In genomic region chr3:28417091-28417715, GRCm38 (mm10) we compare ENCODE assay signal across 29 mouse cellular contexts.
A peak's percentile ranks its signal among the peaks of the same experiment; 100 is the strongest.
DNase-seq lines count a peak whose midpoint lies in the region; ATAC-seq lines count a peak whose summit lies in the region.
"Had no signal": no experiment of that assay in that cellular context is flagged by ENCODE, and none has a peak within 500 bp of the region (broad histone marks: within the 10 kb centered on the region; RNA-seq: fewer than 3 reads in every experiment).

No protein-coding gene starts in this region.

- H3K4me3 ChIP-seq in embryonic facial prominence, embryonic 12.5 days, result no peak overlapping the region
- H3K4me3 ChIP-seq in embryonic facial prominence, embryonic 10.5 days, result no peak overlapping the region
- H3K4me3 ChIP-seq in limb, embryonic 13.5 days, result no peak overlapping the region
- no peak overlapping the region for H3K4me3 ChIP-seq in limb, embryonic 10.5 days
- H3K4me3 ChIP-seq in midbrain, embryonic 15.5 days, result no peak overlapping the region
- H3K4me3 ChIP-seq: embryonic facial prominence, embryonic 15.5 days; heart, embryonic 12.5 days; heart, embryonic 15.5 days; hindbrain, embryonic 10.5 days had no signal

- H3K27ac ChIP-seq in embryonic facial prominence, embryonic 12.5 days, result no peak overlapping the region
- no peak overlapping the region for H3K27ac ChIP-seq in embryonic facial prominence, embryonic 10.5 days (replicated peaks)
- no peak overlapping the region for H3K27ac ChIP-seq in limb, embryonic 13.5 days
- no peak overlapping the region for H3K27ac ChIP-seq in limb, embryonic 10.5 days
- no peak overlapping the region for H3K27ac ChIP-seq in midbrain, embryonic 15.5 days
- H3K27ac ChIP-seq: embryonic facial prominence, embryonic 15.5 days; heart, embryonic 15.5 days; hindbrain, embryonic 10.5 days; hindbrain, postnatal 0 days had no signal

- WGBS in embryonic facial prominence, embryonic 12.5 days, result 72% methylated on average over 5 of the region's 5 CpGs
- WGBS in embryonic facial prominence, embryonic 10.5 days, result 79% methylated on average over 5 of the region's 5 CpGs
- WGBS in limb, embryonic 13.5 days, result 83% methylated on average over 5 of the region's 5 CpGs
- 84% methylated on average over 5 of the region's 5 CpGs for WGBS in limb, embryonic 10.5 days
- WGBS in midbrain, embryonic 15.5 days, result 70% methylated on average over 5 of the region's 5 CpGs

- H3K4me2 ChIP-seq in embryonic facial prominence, embryonic 12.5 days (replicated peaks), result no peak overlapping the region
- H3K4me2 ChIP-seq in limb, embryonic 13.5 days (replicated peaks), result no peak overlapping the region
- H3K4me2 ChIP-seq in midbrain, embryonic 15.5 days, result no peak overlapping the region
- H3K4me2 ChIP-seq: embryonic facial prominence, embryonic 15.5 days; heart, embryonic 12.5 days; heart, embryonic 15.5 days; hindbrain, embryonic 14.5 days had no signal

- no peak for DNase-seq in embryonic facial prominence, embryonic 10.5 days (ENCODE audit: low spot score)
- no peak for DNase-seq in limb, embryonic 10.5 days (ENCODE audit: low spot score)
- DNase-seq in retina, embryonic 14.5 days (ENCODE audit: low spot score), result peak; percentile 51
- DNase-seq in skeletal muscle tissue, adult 2 months (ENCODE audit: low read depth, low spot score), result peak; percentile 38
- no peak for DNase-seq in left cerebral cortex, adult 8-10 months (ENCODE audit: low spot score in 2 of 2)
- DNase-seq: adrenal gland, postnatal 10 days; adrenal gland, postnatal 36 days; cerebellum, adult 11 months; cerebellum, adult 2 months; cerebellum, adult 9-11 months; cerebellum, postnatal 25 days; forebrain, postnatal 0 days; gastrocnemius, postnatal 25 days; heart, postnatal 10 days; heart, postnatal 36 days had no signal

- 0 out of 2 replicates have a peak, but pooled peaks cover 5% of the 10 kb centered on the region for H3K4me1 ChIP-seq in embryonic facial prominence, embryonic 12.5 days
- peaks cover 23% of the 10 kb centered on the region for H3K4me1 ChIP-seq in embryonic facial prominence, embryonic 10.5 days
- H3K4me1 ChIP-seq in limb, embryonic 13.5 days, result peaks cover 21% of the 10 kb centered on the region
- H3K4me1 ChIP-seq in limb, embryonic 10.5 days, result peaks cover 8% of the 10 kb centered on the region
- peaks cover 19% of the 10 kb centered on the region for H3K4me1 ChIP-seq in midbrain, embryonic 15.5 days
- H3K4me1 ChIP-seq: embryonic facial prominence, embryonic 15.5 days had no signal

- no peaks in the 10 kb centered on the region for H3K27me3 ChIP-seq in embryonic facial prominence, embryonic 12.5 days
- no peaks in the 10 kb centered on the region for H3K27me3 ChIP-seq in embryonic facial prominence, embryonic 10.5 days (replicated peaks; ENCODE audit: low read depth, poor library complexity, severe bottlenecking)
- no peaks in the 10 kb centered on the region for H3K27me3 ChIP-seq in limb, embryonic 13.5 days
- H3K27me3 ChIP-seq in limb, embryonic 10.5 days (ENCODE audit: low read depth, poor library complexity, severe bottlenecking), result no peaks in the 10 kb centered on the region
- H3K27me3 ChIP-seq in midbrain, embryonic 15.5 days (replicated peaks), result no peaks in the 10 kb centered on the region
- H3K27me3 ChIP-seq: CH12.LX; embryonic facial prominence, embryonic 15.5 days; heart, embryonic 12.5 days; heart, embryonic 15.5 days; Patski had no signal

- no peaks in the 10 kb centered on the region for H3K9me3 ChIP-seq in embryonic facial prominence, embryonic 12.5 days
- no peaks in the 10 kb centered on the region for H3K9me3 ChIP-seq in embryonic facial prominence, embryonic 10.5 days
- no peaks in the 10 kb centered on the region for H3K9me3 ChIP-seq in limb, embryonic 13.5 days
- H3K9me3 ChIP-seq in limb, embryonic 10.5 days (replicated peaks), result no peaks in the 10 kb centered on the region
- no peaks in the 10 kb centered on the region for H3K9me3 ChIP-seq in midbrain, embryonic 15.5 days
- H3K9me3 ChIP-seq: embryonic facial prominence, embryonic 15.5 days; G1E; heart, embryonic 12.5 days; heart, embryonic 15.5 days; hindbrain, embryonic 10.5 days had no signal

- no peak overlapping the region for H3K9ac ChIP-seq in embryonic facial prominence, embryonic 12.5 days
- no peak overlapping the region for H3K9ac ChIP-seq in limb, embryonic 13.5 days
- no peak overlapping the region for H3K9ac ChIP-seq in midbrain, embryonic 15.5 days
- H3K9ac ChIP-seq: embryonic facial prominence, embryonic 15.5 days; forebrain, postnatal 0 days; heart, embryonic 12.5 days; heart, embryonic 15.5 days; hindbrain, embryonic 14.5 days had no signal

- ATAC-seq in embryonic facial prominence, embryonic 12.5 days (ENCODE audit: insufficient number of reproducible peaks, insufficient read depth, low FRiP score, low TSS enrichment), result peak; percentile 29; the same call in 1 of the 2 replicates
- peak; percentile 66; the same call in 1 of the 2 replicates for ATAC-seq in limb, embryonic 13.5 days (ENCODE audit: low FRiP score, low read depth)
- no peak for ATAC-seq in midbrain, embryonic 15.5 days (replicated peaks)
- ATAC-seq: forebrain, embryonic 14.5 days; forebrain, postnatal 0 days; inflammation-experienced regulatory T-cells, adult 6 months; Patski had no signal

- no peaks in the 10 kb centered on the region for H3K36me3 ChIP-seq in embryonic facial prominence, embryonic 12.5 days
- H3K36me3 ChIP-seq in embryonic facial prominence, embryonic 10.5 days (replicated peaks), result no peaks in the 10 kb centered on the region
- H3K36me3 ChIP-seq in limb, embryonic 13.5 days, result no peaks in the 10 kb centered on the region
- H3K36me3 ChIP-seq in limb, embryonic 10.5 days, result no peaks in the 10 kb centered on the region
- H3K36me3 ChIP-seq in midbrain, embryonic 15.5 days (replicated peaks), result no peaks in the 10 kb centered on the region
- H3K36me3 ChIP-seq: embryonic facial prominence, embryonic 15.5 days; G1E; heart, embryonic 12.5 days; heart, embryonic 15.5 days; hindbrain, embryonic 10.5 days had no signal

Comparison
In these comparisons a context has a peak if more than half of its experiments do, and no peak if none do; other contexts are left out.
1. DNase-seq: peak in retina, embryonic 14.5 days (single experiment) and skeletal muscle tissue, adult 2 months (single experiment); none in embryonic facial prominence, embryonic 10.5 days (single experiment), limb, embryonic 10.5 days (single experiment) and left cerebral cortex, adult 8-10 months (0 of 2).